Mouse (Mus musculus) heart, adult 2 months (tissue): ENCODE measurements around the gene Hist1h3e.

Source experiments
- CTCF ChIP-seq: fragments of 200-600 bp; IDR thresholded peaks from 2 replicates; pipeline ENCODE4 v1.8.1; 2022; ENCODE audit warnings: antibody characterized with exemption, mild to moderate bottlenecking, moderate library complexity
- EP300 ChIP-seq: fragments of 200-500 bp; IDR thresholded peaks from 2 replicates; pipeline ENCODE4 v1.6.1; 2011; ENCODE audit warnings: low read depth, low read length, control low read depth; ENCODE audit not compliant: insufficient read depth
- POLR2A ChIP-seq: fragments of 200-500 bp; IDR thresholded peaks from 2 replicates; pipeline ENCODE4 v1.6.1; 2011; ENCODE audit warnings: mild to moderate bottlenecking, low read depth, low read length, control low read depth; ENCODE audit not compliant: insufficient read depth

DNA sequence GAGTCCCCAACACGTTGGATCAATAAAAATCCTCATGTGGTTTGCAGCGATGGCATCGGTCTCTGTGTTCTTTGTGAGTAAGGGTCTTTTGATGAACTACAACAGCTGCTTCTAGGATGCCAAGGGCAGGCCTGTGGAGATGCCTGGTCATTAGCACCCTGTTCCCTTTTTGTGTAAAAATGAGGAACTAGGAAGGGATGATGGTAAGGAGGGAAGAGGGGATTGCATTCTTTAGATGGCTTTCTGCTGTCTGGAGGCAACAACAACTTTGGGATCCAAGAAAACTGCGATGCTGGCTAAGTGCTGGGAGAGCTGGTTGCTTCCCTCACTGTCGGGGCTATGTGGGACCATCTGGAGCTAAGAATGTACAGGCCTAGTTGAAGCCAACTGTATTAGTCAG, 23.9 kb downstream of the Hist1h3e start:
- TF ChIP-seq CTCF (no peak), POLR2A (no peak), EP300 (no peak)
